Mouse (Mus musculus): ENCODE data around the gene Golph3. TPM values are rescaled to one million over a fixed set of nuclear protein-coding genes. Genes with fewer than 3 reads are reported as not detected.
"Not testable (repeated sequence)": the region's sequence is repeated elsewhere in the genome, so short reads cannot be mapped to it uniquely, and the experiment has no call there.

Gene Golph3
- total RNA-seq, 2 experiments from 2014 or later = 69.0 to 74.6 TPM

DNA sequence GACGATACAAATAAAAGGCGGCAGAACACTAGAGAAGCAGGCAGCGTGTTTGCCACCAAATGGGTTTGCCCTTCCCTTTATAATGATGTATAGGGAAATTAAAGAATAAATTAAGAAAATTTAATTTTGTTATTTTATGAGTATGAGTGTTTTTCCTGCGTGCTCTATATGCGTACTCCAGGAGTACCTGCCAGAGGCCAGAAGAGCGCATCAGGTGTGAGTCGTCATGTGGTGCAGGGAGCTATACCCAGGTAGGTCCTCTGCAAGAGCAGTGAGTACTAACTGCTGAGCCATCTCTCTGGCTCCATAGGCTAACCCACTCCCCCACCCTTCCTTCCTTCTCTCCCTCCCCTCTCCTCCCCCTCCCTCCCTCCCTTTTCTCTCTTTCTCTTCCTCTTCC lies 30.2 kb downstream of the Golph3 start:
- DNase-seq = no peak
- intact Hi-C loops (cut with DNase I) = no loop called here

DNA sequence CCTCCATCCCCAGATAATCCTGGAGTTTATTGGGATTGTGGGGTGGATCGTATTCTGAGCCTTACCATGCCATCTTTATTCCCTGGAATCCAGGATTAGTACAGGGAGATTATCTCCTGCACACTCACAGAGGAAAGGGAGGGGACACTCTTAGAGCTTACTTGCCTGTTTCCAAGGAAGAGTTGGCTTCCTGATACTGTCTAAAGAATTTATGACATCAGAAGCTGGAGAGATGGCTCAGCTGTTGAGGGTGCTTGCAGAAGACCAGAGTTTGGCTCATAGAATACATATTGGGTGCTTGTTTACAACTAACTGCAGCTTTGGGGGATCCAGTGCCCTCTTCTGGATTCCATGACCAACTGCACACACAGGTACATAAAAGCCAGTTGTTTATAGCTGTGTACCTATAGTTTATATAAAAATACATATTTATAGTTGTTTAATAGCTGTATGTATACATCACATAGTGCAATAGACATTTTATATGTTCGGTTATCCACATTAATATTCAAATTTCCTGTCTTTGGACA lies 33.1 kb downstream of the Golph3 start:
- intact Hi-C loops (cut with DNase I) = no loop called here

DNA sequence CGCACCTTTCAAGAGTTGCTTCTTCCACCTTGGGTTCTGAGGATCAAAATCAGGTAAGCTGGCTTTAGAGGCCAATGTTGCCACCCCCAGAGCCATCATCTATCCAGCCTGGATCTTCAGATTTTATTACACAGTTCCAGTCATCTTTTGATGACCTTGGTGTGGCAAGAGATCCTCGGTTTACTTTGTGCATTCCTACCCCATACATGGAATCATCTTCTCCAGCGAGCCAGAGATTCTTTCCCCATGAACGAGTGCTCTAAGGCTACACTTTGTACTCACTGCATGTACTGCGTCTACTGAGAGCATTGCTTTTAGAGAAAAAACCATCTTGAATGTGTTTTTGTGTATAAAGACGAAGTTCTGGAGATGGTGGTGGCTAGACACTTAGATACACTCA lies 34.0 kb downstream of the Golph3 start:
- no peak for DNase-seq
- intact Hi-C loops (cut with DNase I) = no loop called here

More for the DNA sequence above, 33.1 kb downstream of the Golph3 start:
- DNase-seq = no peak

DNA sequence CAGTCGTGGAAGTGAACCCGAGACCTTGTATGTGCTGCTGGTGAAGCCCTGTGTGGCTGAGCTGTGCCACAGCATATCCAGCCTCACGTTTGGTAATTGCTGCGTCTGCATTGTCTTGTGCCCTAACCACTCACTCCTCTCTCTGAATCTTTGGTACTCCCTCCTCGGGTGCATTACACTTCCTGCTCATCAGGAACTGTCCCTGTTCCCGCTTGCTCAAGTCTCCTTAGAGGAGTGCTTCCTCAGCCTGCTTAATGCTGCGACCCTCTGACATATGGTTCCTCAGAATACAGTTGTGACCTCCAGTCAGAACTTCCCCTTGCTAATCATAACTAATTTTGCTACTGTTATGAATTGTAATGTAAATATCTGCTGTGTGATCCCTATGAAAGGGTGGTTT lies 34.7 kb downstream of the Golph3 start:
- DNase-seq = no peak
- intact Hi-C loops (cut with DNase I) = no loop called here

DNA sequence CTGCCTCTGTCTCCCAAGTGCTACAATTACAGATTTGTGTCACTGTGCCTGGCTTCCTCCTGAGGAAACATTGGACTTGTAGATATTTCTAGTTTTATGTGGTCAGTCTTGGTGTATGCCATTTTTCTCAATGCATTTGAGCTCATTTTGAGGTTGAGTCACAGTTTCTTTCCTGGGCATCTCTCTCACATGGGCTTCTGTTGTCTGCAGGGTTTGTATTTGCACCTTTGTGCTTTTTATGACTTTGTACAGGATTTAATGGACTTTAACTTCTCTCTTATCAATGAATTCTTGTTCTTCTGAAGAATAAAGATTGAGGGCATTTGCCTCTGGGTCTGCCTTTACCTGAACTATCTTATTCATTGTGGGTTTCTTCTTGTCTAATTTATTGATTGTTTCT lies 36.2 kb downstream of the Golph3 start:
- intact Hi-C loops (cut with DNase I) = no loop called here
- no peak for DNase-seq

DNA sequence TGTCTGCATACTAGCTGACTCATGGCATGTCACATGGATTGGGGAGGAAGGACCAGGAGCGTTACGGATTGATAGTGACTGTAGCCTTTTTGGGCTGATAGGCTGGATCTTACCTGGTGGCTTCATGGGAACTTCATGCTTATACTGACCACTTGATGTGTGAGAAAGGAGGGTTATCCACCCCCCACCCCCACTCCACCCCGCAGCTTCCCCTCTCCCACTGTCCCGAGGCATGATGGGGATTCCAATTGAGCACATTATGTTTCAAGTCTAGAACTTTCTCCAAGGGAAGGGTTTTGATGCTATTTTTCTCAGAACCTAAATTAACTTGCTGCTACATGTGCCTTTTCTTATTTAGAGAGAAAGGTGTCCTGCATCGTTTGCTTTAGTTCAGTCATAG lies 37.1 kb downstream of the Golph3 start:
- intact Hi-C loops (cut with DNase I) = no loop called here

DNA sequence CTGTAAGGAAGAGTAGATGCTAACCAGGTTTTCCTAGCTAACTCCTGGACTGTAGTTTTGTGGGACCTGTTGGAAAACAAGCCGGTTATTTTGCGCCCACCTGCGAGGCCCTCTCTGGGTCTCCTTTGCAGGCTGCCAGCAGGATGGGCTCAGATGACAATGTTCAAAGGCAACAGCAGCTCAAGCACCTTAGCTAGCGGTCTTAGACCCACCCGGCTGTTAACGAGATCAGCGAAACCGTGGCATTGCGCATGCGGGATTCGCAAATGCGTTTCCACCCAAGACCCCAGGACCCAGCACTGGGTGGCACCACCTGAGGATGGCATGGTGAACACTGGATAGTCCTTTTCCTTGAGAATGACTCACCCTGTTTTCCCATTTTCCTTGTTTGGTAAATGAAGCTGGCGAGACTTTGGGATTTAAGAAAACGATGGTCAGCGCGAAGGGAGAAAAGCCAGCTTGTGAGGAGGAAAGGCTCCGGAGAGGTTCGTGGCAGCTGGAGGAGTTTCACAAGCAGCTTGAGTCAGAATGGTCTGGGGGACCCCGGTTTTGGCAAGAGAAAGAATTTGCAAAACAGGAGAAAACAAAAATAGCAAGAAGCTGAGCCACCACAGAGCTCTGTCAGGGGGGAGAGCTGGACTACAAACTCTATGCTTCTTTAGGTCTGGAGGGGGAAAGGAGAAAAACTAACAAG lies 39.4 kb downstream of the Golph3 start:
- intact Hi-C loops (cut with DNase I) = no loop called here
- DNase-seq = no peak

More for the DNA sequence above, 37.1 kb downstream of the Golph3 start:
- DNase-seq = no peak

DNA sequence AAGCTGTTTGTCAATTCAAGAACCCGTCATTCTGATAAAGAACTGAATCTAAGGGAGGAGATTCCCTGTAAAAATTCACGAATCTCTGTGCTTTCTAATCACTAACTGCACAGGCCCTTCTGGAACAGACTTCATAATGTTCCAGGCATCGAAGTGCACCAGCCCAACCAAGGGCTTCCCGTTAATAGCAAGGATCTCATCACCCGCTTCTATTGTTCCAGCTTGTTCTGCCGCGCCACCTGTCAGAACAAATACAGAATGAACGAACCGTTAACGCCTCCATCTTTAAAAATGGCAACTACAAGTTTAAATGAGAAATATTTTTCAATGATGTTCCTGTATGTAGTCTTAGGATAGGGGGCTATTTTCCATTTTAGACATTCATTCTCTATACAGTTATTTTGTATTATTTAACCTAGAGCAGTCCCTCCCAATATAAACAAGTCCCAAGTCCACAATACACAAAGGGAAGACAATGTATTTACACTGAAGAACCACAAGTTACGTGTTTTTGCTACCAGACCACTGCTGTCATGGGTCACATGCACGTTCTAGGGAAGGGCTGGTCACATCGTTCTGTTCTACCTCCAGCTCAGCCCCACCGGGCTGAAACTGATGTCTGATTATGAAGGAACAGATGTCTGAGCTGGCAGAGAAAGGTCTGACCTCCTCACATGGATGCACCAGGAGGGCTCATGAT lies 40.9 kb downstream of the Golph3 start:
- no peak for DNase-seq
- intact Hi-C loops (cut with DNase I) = no loop called here

DNA sequence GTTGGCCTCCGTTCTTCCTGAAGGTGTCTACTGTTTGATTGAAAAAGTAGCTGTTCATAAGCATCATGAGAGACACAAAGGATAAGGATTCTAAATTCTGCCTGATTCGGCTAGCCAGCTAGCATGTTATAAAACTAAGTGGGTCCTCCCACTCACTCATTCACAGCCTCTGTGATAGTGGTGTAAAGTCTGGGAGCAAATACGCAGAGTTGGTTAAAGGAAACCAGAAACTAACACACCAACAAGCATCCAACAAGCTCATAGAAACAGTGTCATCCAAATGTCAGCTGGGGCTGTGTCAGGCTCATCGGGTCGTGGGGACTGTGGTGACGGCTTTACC lies 41.4 kb downstream of the Golph3 start:
- DNase-seq = no peak
- intact Hi-C loops (cut with DNase I) = no loop called here

DNA sequence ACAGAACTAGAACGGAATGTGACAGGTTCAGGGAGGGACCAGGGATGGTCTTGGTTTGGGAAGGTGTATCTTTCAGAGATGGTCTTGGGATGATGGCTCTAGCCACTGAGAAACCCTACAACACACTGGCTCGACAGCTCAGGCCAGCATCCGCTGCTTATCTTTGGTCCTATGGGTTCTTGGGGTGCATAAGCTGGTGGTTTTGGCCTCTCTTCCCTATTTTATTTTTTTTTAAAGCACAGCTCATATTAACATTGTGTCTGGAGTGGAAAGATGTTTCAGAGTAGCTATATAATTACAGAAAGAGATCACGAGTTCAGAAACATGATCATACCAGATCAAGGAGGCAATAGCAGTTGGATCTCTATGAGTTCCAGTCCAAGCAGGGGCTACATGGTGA lies 42.8 kb downstream of the Golph3 start:
- intact Hi-C loops (cut with DNase I) = no loop called here

DNA sequence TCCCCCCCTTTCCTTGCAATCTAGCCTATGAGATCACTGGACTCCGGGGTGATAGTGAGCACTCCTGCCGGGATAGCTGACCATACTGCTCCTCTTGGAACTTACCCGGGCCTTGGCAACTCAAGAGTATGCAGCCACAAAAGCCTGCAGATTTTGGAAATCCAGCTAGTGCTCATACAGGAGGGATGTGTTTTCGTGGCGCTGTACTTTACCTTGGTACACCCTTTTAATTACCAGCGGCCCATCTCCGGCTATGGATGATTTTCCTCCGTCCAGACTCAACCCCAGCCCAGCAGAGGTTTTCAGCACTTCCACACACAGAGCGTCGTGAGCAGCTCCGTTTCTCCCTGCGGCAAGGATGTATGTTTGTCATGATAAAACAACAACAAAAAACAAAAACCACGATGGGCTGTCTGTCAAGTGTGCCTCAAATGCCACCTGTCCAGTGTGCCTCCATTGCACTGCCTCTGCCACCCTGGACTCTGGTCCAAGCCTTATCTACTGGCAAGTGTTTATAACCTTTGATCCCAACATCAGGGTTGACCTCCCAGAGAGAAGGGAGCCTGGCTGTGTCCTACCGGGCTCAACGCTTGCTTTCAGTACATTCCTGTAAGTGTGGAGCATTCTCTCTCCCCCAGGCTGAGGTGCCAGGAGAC lies 44.3 kb downstream of the Golph3 start:
- intact Hi-C loops (cut with DNase I) = no loop called here
- no peak for DNase-seq

More for the DNA sequence above, 42.8 kb downstream of the Golph3 start:
- no peak for DNase-seq

DNA sequence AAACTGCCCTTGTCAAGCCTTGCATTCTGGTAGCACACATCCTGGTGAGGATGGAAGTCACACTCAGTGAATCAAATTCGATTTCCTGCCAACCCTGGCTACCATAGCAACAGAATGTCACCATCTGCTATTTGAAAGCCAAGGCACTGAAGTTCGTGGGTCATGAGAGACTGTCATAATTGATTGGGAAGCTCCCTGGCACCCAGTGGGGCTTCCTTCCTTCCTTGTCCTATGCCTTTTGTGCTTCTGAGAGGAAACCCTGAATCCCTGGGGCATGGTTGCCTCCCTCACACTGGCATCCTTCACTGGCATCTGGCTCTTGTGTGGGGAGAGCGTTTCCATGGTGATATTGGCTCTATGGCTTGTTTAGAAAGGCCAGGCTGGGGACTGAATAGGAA lies 44.8 kb downstream of the Golph3 start:
- DNase-seq = no peak
- intact Hi-C loops (cut with DNase I) = no loop called here

DNA sequence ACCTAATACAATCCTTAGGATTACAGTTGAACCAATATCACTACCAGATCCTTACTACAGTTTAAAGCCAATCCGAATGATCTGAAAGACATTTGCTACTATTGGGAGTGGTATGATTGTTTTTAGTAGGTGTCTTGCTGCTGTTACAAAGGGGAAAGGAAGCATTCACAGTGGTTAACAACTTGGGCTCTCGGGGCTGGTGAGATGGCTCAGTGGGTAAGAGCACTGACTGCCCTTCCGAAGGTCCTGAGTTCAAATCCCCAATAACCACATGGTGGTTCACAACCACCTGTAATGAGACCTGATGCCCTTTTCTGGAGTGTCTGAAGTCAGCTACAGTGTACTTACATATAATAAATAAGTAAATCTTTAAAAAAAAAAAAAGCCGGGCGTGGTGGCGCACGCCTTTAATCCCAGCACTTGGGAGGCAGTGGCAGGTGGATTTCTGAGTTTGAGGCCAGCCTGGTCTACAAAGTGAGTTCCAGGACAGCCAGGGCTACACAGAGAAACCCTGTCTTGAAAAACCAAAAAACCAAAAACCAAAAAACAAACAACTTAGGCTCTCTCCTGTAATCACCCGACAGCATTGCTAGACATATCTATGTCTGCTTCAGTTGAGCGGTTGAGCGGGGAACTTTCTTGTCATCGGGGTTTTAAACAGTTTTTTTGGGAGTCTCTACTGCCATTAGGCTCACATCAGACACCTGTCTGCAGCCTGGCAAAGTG lies 45.5 kb downstream of the Golph3 start:
- DNase-seq; intact Hi-C loops (cut with DNase I): not testable (repeated sequence)

DNA sequence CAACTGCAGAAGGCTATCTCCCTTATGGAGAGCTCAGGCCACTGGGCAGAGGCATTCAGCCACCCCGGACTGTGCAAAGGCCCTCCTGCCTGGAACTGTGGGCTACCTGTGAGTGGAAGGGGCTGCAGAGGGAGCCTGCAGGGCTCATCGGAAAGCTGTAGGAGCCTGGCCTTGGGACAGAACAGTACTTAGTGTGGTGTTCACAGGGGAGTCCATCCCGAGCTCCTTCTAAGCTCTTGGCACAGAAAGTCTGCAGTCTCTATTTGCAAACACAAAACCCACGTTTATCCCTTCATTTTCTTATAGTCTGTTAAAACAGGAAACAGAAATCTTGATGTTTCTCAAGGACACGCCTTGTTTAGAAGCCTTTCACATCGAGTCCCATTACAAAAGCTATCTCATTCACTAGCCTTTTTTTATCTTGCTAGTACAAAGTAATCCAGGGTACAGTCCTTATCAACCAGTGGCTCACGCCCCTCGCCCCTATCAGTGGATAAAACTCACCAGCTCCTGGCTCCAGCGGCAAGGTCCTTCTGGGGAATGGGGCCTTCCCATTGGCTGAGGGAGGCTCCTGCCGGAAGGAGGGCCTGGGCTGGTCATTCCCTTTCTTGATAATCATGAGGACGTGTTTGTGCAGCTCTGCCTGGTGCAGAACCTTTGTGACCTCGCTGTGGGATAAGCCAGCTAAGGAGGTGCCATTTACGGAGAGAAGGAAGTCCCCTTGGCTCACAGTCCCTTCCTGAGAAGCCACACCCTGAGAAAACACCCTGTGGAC lies 46.2 kb downstream of the Golph3 start:
- DNase-seq = no peak
- intact Hi-C loops (cut with DNase I) = no loop called here

DNA sequence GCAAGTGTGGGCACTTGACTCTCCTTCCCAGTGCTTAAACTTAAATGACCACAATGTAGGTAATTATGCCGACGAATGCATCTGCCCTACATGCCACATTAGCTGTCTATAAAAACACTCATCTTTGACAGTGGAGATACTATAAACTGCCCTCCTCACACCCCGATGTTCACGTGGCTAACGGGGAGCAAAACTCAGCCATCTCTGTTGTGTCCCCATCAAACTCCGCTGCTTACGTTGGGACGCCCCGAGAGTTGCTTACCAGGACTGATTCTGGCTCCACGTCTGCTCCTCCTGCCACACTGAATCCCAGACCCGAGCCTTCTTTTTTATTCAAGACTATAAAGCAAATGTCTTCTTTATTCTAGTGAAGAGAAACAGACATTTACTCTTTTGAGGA lies 47.1 kb downstream of the Golph3 start:
- no peak for DNase-seq
- intact Hi-C loops (cut with DNase I) = no loop called here

DNA sequence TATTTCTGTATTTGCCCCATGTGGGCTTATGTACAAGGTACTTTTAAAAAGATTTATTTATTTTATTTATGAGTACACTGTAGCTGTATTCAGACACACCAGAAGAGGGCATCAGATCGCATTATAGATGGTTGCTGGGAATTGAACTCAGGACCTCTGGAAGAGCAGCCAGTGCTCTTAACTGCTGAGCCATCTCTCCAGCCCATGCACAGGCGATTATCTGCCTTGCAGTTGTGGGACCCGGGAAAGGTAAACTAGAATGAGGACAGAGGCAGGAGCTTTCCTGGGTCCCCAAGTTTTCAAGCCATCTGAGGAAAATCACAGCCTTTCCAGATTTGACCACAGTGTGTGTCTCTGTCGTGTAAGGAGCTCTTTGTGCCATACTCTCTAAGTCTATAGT lies 47.6 kb downstream of the Golph3 start:
- intact Hi-C loops (cut with DNase I) = no loop called here
- DNase-seq = no peak

DNA sequence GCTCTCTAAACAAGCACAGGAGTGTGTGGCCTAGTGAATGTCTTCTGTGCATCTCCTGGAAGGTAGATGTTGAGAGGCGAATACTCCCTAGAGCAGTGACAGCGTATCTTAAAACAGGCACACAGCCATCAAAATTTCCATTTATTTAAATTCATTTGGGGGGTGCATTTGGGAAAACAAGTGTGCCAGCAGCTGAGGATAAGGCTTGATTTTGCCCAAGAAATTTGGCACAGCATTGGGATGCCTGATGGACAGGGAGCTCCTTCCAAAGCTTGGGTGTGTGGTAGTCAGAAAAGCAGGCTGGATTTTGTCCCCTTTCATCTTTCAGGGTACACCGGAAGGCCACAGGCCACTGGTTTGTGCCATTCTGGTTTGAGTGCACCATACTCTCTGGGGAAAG lies 48.8 kb downstream of the Golph3 start:
- no peak for DNase-seq
- intact Hi-C loops (cut with DNase I) = loop anchor here (5.0 kb wide), 1 partner anchor 422 kb away; no protein-coding TSS in a partner anchor

DNA sequence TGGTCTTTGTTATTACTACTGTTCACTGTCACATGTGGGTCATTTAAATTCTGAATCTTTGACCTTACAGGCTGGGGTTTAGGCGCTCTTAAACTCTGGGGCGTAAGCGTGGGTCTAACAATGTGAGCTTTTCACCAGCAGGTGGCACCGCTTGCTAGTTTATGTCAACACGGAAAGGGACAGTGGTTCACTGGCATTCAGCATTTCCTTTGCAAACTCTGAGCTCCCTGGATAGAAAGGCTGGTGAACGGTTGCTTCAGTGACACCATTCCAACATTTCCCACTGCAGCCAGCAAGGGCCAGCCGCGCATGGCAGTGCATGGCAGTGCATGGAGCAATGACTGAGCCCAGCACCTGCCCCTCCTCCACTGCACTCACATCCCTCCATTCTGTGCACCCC lies 49.9 kb downstream of the Golph3 start:
- intact Hi-C loops (cut with DNase I) = loop anchor here (1.0 to 5.0 kb wide), 2 partner anchors 205 to 421 kb away; no protein-coding TSS in a partner anchor
- peak; percentile 61 to 64 for DNase-seq

DNA sequence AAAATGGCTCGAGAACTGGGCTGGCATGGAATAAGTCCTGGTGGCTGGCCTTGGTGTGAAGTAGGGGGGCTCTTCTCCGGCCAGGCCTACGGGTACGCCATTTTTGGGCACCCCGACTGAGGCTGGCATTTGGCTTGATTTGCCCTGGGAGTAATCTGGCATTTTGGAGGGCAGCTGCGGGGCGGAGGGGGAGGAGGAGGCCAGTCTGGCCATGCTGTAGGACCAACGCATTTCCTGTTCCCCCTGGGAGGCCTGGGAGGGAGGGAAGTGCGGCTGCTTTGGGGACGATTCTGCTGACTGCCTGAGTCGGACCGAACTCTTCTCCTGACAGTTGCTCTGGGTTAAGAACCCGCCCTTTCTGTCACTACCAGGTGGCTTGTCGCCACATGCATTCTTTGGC lies 52.2 kb downstream of the Golph3 start:
- intact Hi-C loops (cut with DNase I) = loop anchor here (2.0 to 5.0 kb wide), 2 partner anchors 41 to 419 kb away; no protein-coding TSS in a partner anchor
- DNase-seq = no peak

DNA sequence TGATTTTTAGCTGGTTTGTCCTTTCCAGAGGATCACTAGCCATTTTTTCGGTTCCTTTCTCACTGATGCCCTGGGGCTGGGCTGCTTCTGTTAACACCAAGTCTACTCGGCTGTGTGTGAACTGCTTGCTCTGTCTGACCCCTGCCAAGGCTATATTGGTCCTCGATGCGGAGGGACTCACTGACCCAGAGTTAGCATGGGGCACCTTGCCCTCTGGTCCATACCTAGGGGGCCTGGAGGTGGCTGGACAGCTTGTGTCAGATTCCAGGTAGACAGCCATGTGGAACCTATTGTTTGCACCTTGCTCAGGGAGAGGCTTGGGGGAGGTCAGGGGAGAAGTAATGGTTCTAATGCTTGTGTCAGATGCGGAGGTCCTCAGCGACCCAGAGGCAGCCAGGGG lies 52.7 kb downstream of the Golph3 start:
- intact Hi-C loops (cut with DNase I) = loop anchor here (2.0 to 5.0 kb wide), 2 partner anchors 41 to 418 kb away; no protein-coding TSS in a partner anchor
- DNase-seq = no peak

Data from gastrocnemius, postnatal 36 days (tissue).